Mouse (Mus musculus): ENCODE measurements around the gene Dicer1. TPM values are rescaled to one million over a fixed set of nuclear protein-coding genes. Genes with fewer than 3 reads are reported as not detected.
A peak's percentile ranks its signal among the peaks of the same experiment; 100 is the strongest.

The Dicer1 gene
- polyA plus RNA-seq, 1 experiment from 2014 or later, result 12.6 TPM

GRCm38 (mm10) chr12:104765116-104765515 is 13.4 kb upstream of the Dicer1 start:
- no peaks in the 10 kb centered on the region for H3K27me3 ChIP-seq (ENCODE audit: control insufficient read depth, insufficient read depth, low read length)
- H3K4me2 ChIP-seq (replicated peaks; ENCODE audit: low read depth), result no peak overlapping the region
- no peaks in the 10 kb centered on the region for H3K9me3 ChIP-seq (ENCODE audit: control insufficient read depth, low read length)
- no peak overlapping the region for H3K9ac ChIP-seq (ENCODE audit: low read length)
- TF ChIP-seq CTCF (IDR thresholded peaks at IDR 0.05; ENCODE audit: low read depth) (no peak), EP300 (optimal IDR thresholded peaks at IDR 0.05) (no peak)
- no peak overlapping the region for H3K27ac ChIP-seq (replicated peaks)
- 83% methylated on average over 5 of the region's 5 CpGs for whole genome bisulfite sequencing
- DNase-seq (ENCODE audit: low spot score) (no peak), ATAC-seq (ENCODE audit: low FRiP score, low TSS enrichment) (no peak)
- no peaks in the 10 kb centered on the region for H3K4me1 ChIP-seq (replicated peaks; ENCODE audit: control insufficient read depth, insufficient read depth)
- H3K4me3 ChIP-seq (ENCODE audit: low read depth, low read length), result no peak overlapping the region
- H3K36me3 ChIP-seq (ENCODE audit: control insufficient read depth, insufficient read depth, low read length), result no peaks in the 10 kb centered on the region

- H3K27ac ChIP-seq (replicated peaks), result no peak overlapping the region
- TF ChIP-seq CTCF (IDR thresholded peaks at IDR 0.05; ENCODE audit: low read depth), result no peak
- no peak for TF ChIP-seq EP300 (optimal IDR thresholded peaks at IDR 0.05)
- no peak overlapping the region for H3K4me3 ChIP-seq (ENCODE audit: low read depth, low read length)
- no peak overlapping the region for H3K4me2 ChIP-seq (replicated peaks; ENCODE audit: low read depth)
- 78% methylated on average over 6 of the region's 6 CpGs for WGBS
- no peaks in the 10 kb centered on the region for H3K4me1 ChIP-seq (replicated peaks; ENCODE audit: control insufficient read depth, insufficient read depth)
- no peaks in the 10 kb centered on the region for H3K36me3 ChIP-seq (ENCODE audit: control insufficient read depth, insufficient read depth, low read length)
- DNase-seq (ENCODE audit: low spot score), result no peak
- H3K27me3 ChIP-seq (ENCODE audit: control insufficient read depth, insufficient read depth, low read length), result no peaks in the 10 kb centered on the region
- no peaks in the 10 kb centered on the region for H3K9me3 ChIP-seq (ENCODE audit: control insufficient read depth, low read length)
- no peak overlapping the region for H3K9ac ChIP-seq (ENCODE audit: low read length)
- no peak for ATAC-seq (ENCODE audit: low FRiP score, low TSS enrichment)
These were observed 12.2 kb upstream of the Dicer1 start for GRCm38 (mm10) chr12:104763918-104764317.

GRCm38 (mm10) chr12:104761411-104761810 is 9.7 kb upstream of the Dicer1 start:
- no peaks in the 10 kb centered on the region for H3K27me3 ChIP-seq (ENCODE audit: control insufficient read depth, insufficient read depth, low read length)

GRCm38 (mm10) chr12:104758066-104758465 is 6.3 kb upstream of the Dicer1 start:
- no peak overlapping the region for H3K9ac ChIP-seq (ENCODE audit: low read length)
- H3K4me2 ChIP-seq (replicated peaks; ENCODE audit: low read depth), result no peak overlapping the region
- H3K4me3 ChIP-seq (ENCODE audit: low read depth, low read length), result no peak overlapping the region
- no peaks in the 10 kb centered on the region for H3K9me3 ChIP-seq (ENCODE audit: control insufficient read depth, low read length)
- no peaks in the 10 kb centered on the region for H3K36me3 ChIP-seq (ENCODE audit: control insufficient read depth, insufficient read depth, low read length)
- H3K27ac ChIP-seq (replicated peaks), result no peak overlapping the region
- no peak for TF ChIP-seq CTCF (IDR thresholded peaks at IDR 0.05; ENCODE audit: low read depth)
- TF ChIP-seq EP300 (optimal IDR thresholded peaks at IDR 0.05), result no peak
- H3K4me1 ChIP-seq (replicated peaks; ENCODE audit: control insufficient read depth, insufficient read depth), result no peaks in the 10 kb centered on the region
- WGBS, result 87% methylated on average over 7 of the region's 7 CpGs
- H3K27me3 ChIP-seq (ENCODE audit: control insufficient read depth, insufficient read depth, low read length), result no peaks in the 10 kb centered on the region
- DNase-seq (ENCODE audit: low spot score), result no peak
- no peak for ATAC-seq (ENCODE audit: low FRiP score, low TSS enrichment)

More at GRCm38 (mm10) chr12:104761411-104761810, 9.7 kb upstream of the Dicer1 start:
- 83% methylated on average over 8 of the region's 8 CpGs for WGBS
- TF ChIP-seq CTCF (IDR thresholded peaks at IDR 0.05; ENCODE audit: low read depth) (no peak), EP300 (optimal IDR thresholded peaks at IDR 0.05) (no peak)
- no peak overlapping the region for H3K9ac ChIP-seq (ENCODE audit: low read length)
- no peaks in the 10 kb centered on the region for H3K4me1 ChIP-seq (replicated peaks; ENCODE audit: control insufficient read depth, insufficient read depth)
- no peak overlapping the region for H3K4me2 ChIP-seq (replicated peaks; ENCODE audit: low read depth)
- no peaks in the 10 kb centered on the region for H3K9me3 ChIP-seq (ENCODE audit: control insufficient read depth, low read length)
- no peak overlapping the region for H3K27ac ChIP-seq (replicated peaks)
- no peak overlapping the region for H3K4me3 ChIP-seq (ENCODE audit: low read depth, low read length)
- DNase-seq (ENCODE audit: low spot score) (no peak), ATAC-seq (ENCODE audit: low FRiP score, low TSS enrichment) (no peak)
- H3K36me3 ChIP-seq (ENCODE audit: control insufficient read depth, insufficient read depth, low read length), result no peaks in the 10 kb centered on the region

- 48% methylated on average over 4 of the region's 4 CpGs for WGBS
- H3K27ac ChIP-seq (replicated peaks), result no peak overlapping the region
These were observed 1.9 kb upstream of the Dicer1 start for GRCm38 (mm10) chr12:104753686-104754085.

GRCm38 (mm10) chr12:104751331-104751813 is 380 bp downstream of the Dicer1 start:
- H3K4me2 ChIP-seq (replicated peaks; ENCODE audit: low read depth), result peak overlapping the region; percentile 99

More at GRCm38 (mm10) chr12:104753686-104754085, 1.9 kb upstream of the Dicer1 start:
- Histone ChIP-seq H3K4me1 (replicated peaks; ENCODE audit: control insufficient read depth, insufficient read depth) (0 out of 2 replicates have a peak, but pooled peaks cover 3% of the 10 kb centered on the region), H3K4me3 (ENCODE audit: low read depth, low read length) (no peak overlapping the region), H3K9me3 (ENCODE audit: control insufficient read depth, low read length) (no peaks in the 10 kb centered on the region), H3K4me2 (replicated peaks; ENCODE audit: low read depth) (no peak overlapping the region), H3K9ac (ENCODE audit: low read length) (no peak overlapping the region), H3K27me3 (ENCODE audit: control insufficient read depth, insufficient read depth, low read length) (no peaks in the 10 kb centered on the region), H3K36me3 (ENCODE audit: control insufficient read depth, insufficient read depth, low read length) (no peaks in the 10 kb centered on the region)
- DNase-seq (ENCODE audit: low spot score), result no peak
- ATAC-seq (ENCODE audit: low FRiP score, low TSS enrichment), result no peak
- TF ChIP-seq EP300 (optimal IDR thresholded peaks at IDR 0.05) (no peak), CTCF (IDR thresholded peaks at IDR 0.05; ENCODE audit: low read depth) (no peak)

More at GRCm38 (mm10) chr12:104751331-104751813, 380 bp downstream of the Dicer1 start:
- H3K9me3 ChIP-seq (ENCODE audit: control insufficient read depth, low read length), result no peaks in the 10 kb centered on the region
- DNase-seq (ENCODE audit: low spot score), result no peak
- no peak for ATAC-seq (ENCODE audit: low FRiP score, low TSS enrichment)
- H3K4me3 ChIP-seq (ENCODE audit: low read depth, low read length), result peak overlapping the region; percentile 90
- 1% methylated on average over 23 of the region's 52 CpGs for WGBS
- H3K9ac ChIP-seq (ENCODE audit: low read length), result peak overlapping the region; percentile 93
- peak overlapping the region; percentile 92 for H3K27ac ChIP-seq (replicated peaks)
- H3K27me3 ChIP-seq (ENCODE audit: control insufficient read depth, insufficient read depth, low read length), result no peaks in the 10 kb centered on the region
- H3K4me1 ChIP-seq (replicated peaks; ENCODE audit: control insufficient read depth, insufficient read depth), result 0 out of 2 replicates have a peak, but pooled peaks cover 3% of the 10 kb centered on the region
- no peaks in the 10 kb centered on the region for H3K36me3 ChIP-seq (ENCODE audit: control insufficient read depth, insufficient read depth, low read length)
- TF ChIP-seq CTCF (IDR thresholded peaks at IDR 0.05; ENCODE audit: low read depth) (no peak), EP300 (optimal IDR thresholded peaks at IDR 0.05) (no peak)

Measured in stomach, postnatal 0 days (tissue).